Mouse (Mus musculus) hindbrain, embryonic 14.5 days (tissue): Measurements from ENCODE around the gene Ctr9. TPM values are rescaled to one million over a fixed set of nuclear protein-coding genes. Genes with fewer than 3 reads are reported as not detected.

Source experiments
- ATAC-seq: fragments of 200-750 bp; cut with Nextera tagmentation; 2 replicates; pipeline ENCODE4 v1.8.0; 2017; ENCODE audit warnings: moderate number of reproducible peaks, mild to moderate bottlenecking, moderate TSS enrichment, moderate library complexity; ENCODE audit not compliant: low FRiP score
- DNase-seq: peaks from one replicate; pipeline ENCODE4 v3.0.0-alpha.2; 2015; ENCODE audit warnings: low spot score
- H3K27ac ChIP-seq: fragments of 300-500 bp; sonication (generic); 2 replicates; pipeline ENCODE4 v1.5.1; 2014; ENCODE audit warnings: mild to moderate bottlenecking, moderate library complexity
- H3K27me3 ChIP-seq: fragments of 300-500 bp; sonication (generic); 2 replicates; pipeline ENCODE4 v1.6.1; 2014; ENCODE audit warnings: mild to moderate bottlenecking, low read length, mixed read lengths; ENCODE audit not compliant: control insufficient read depth, insufficient read depth
- H3K36me3 ChIP-seq: fragments of 300-500 bp; sonication (generic); replicated peaks from 2 replicates; pipeline ENCODE4 v1.6.1; 2014; ENCODE audit not compliant: control insufficient read depth, insufficient read depth
- H3K4me1 ChIP-seq: fragments of 300-500 bp; sonication (generic); replicated peaks from 2 replicates; pipeline ENCODE4 v1.6.1; 2014; ENCODE audit warnings: antibody characterized with exemption, low read length, mixed read lengths; ENCODE audit not compliant: control insufficient read depth, insufficient read depth
- H3K4me2 ChIP-seq: fragments of 300-500 bp; sonication (generic); replicated peaks from 2 replicates; pipeline ENCODE4 v1.6.1; 2014; ENCODE audit warnings: mild to moderate bottlenecking, moderate library complexity
- H3K4me3 ChIP-seq: fragments of 300-500 bp; sonication (generic); replicated peaks from 2 replicates; pipeline ENCODE4 v1.5.1; 2014; ENCODE audit warnings: mild to moderate bottlenecking, low read length
- H3K9ac ChIP-seq: fragments of 300-500 bp; sonication (generic); 2 replicates; pipeline ENCODE4 v1.6.1; 2014
- H3K9me3 ChIP-seq: fragments of 300-500 bp; sonication (generic); 2 replicates; pipeline ENCODE4 v1.6.1; 2016; ENCODE audit warnings: low read length; ENCODE audit not compliant: control insufficient read depth
- WGBS: fragments of 180-500 bp; shearing (Covaris S2); extraction: QIAGEN DNeasy Blood & Tissue Kit; methylation state at CpG from one replicate; pipeline ENCODE4 v1.1.7; 2014; 5-methylcytosine and 5-hydroxymethylcytosine counted together
- polyA plus RNA-seq: library from polyadenylated mRNA; unstranded; fragments of >200 nt; fragmentation: Nextera tagmentation; extraction: Ambion mirVana; gene quantifications from 2 replicates; pipeline ENCODE4 v1.2.1, GENCODE M21; 2014

Ctr9 gene
- polyA plus RNA-seq, 1 experiment from 2014 or later, result 75.0 TPM

GRCm38 (mm10) chr7:111068181-111068580 lies 39.4 kb downstream of the Ctr9 start:
- DNase-seq (no peak), ATAC-seq (no peak)
- H3K9me3 ChIP-seq, result peaks cover 10% of the 10 kb centered on the region
- 96% methylated on average over 3 of the region's 3 CpGs for WGBS
- no peak overlapping the region for H3K9ac ChIP-seq
- H3K27ac ChIP-seq, result no peak overlapping the region
- H3K4me3 ChIP-seq, result no peak overlapping the region
- peaks cover 58% of the 10 kb centered on the region for H3K36me3 ChIP-seq
- H3K4me2 ChIP-seq, result no peak overlapping the region
- H3K4me1 ChIP-seq, result no peaks in the 10 kb centered on the region
- H3K27me3 ChIP-seq, result no peaks in the 10 kb centered on the region

DNA sequence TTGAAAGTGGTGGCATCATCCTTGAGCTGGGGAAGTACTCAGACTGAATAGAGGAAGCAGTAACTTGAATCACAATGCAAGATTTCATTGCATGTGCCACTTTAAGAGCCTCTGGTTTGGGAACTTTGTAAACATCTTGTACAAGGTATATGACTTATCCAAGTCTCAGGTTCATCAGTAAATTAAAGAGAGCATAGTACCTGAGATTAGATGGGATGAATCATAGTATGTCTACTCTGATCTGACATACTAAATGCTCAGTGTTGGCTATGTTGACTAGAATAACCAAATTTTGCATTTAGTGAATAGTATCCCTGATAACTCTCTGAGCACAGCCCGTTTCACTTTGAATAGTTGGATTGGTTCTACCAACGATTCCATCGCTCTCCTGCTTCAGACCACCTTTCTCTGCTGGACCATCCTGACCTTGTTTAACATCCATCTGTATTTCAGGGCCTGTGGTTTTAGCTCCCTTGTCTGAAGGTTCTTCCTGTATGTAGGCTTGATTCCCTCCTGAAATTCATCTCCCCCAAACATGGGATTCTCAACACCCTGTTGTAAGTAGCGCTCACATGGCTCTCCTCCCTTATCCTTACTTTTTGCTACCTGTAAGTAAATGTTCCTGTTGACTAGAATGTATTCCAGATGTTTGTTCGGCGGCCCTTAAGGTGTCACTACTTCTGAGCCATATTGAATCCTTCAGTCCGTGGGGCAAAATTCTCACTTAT lies 40.9 kb downstream of the Ctr9 start:
- ATAC-seq (no peak), DNase-seq (no peak)
- no peak overlapping the region for H3K9ac ChIP-seq
- H3K4me1 ChIP-seq, result no peaks in the 10 kb centered on the region
- WGBS, result 94% methylated on average over 7 of the region's 7 CpGs
- H3K27ac ChIP-seq, result no peak overlapping the region
- H3K36me3 ChIP-seq, result peaks cover 72% of the 10 kb centered on the region
- no peaks in the 10 kb centered on the region for H3K27me3 ChIP-seq
- H3K4me2 ChIP-seq, result no peak overlapping the region
- H3K4me3 ChIP-seq, result no peak overlapping the region
- H3K9me3 ChIP-seq, result peaks cover 7% of the 10 kb centered on the region

DNA sequence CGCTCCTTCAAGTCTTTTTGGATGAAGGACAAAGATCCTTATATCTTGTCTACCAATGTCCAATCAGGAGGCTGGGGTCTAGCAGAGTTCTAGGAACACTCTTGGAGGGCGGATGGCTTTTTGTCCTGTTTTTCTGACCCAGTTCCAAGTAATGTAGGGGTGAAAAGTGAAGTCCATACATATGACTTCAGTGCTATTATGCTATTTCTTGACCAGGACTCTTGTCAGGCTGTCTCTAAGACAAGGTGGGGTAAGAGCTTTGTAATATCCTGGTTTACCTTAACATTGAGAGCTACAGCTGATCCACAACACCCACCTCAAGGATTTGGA lies 41.4 kb downstream of the Ctr9 start:
- ATAC-seq (no peak), DNase-seq (no peak)
- no peak overlapping the region for H3K9ac ChIP-seq
- peaks cover 7% of the 10 kb centered on the region for H3K9me3 ChIP-seq
- H3K4me3 ChIP-seq, result no peak overlapping the region
- H3K4me2 ChIP-seq, result no peak overlapping the region
- H3K36me3 ChIP-seq, result peaks cover 77% of the 10 kb centered on the region
- WGBS, result 98% methylated on average over 2 of the region's 2 CpGs
- H3K27me3 ChIP-seq, result no peaks in the 10 kb centered on the region
- no peaks in the 10 kb centered on the region for H3K4me1 ChIP-seq
- H3K27ac ChIP-seq, result no peak overlapping the region

GRCm38 (mm10) chr7:111072410-111072809 lies 43.7 kb downstream of the Ctr9 start:
- no peak overlapping the region for H3K9ac ChIP-seq
- H3K36me3 ChIP-seq, result peaks cover 98% of the 10 kb centered on the region
- no peaks in the 10 kb centered on the region for H3K4me1 ChIP-seq
- ATAC-seq, result no peak
- no peak overlapping the region for H3K4me3 ChIP-seq
- WGBS, result 92% methylated on average over 4 of the region's 4 CpGs
- H3K9me3 ChIP-seq, result peaks cover 7% of the 10 kb centered on the region
- H3K27ac ChIP-seq, result no peak overlapping the region
- no peak for DNase-seq
- H3K27me3 ChIP-seq, result no peaks in the 10 kb centered on the region
- H3K4me2 ChIP-seq, result no peak overlapping the region

GRCm38 (mm10) chr7:111075288-111075687 lies 46.5 kb downstream of the Ctr9 start:
- Histone ChIP-seq H3K27me3 (no peaks in the 10 kb centered on the region), H3K4me1 (peaks cover 13% of the 10 kb centered on the region), H3K9ac (no peak overlapping the region), H3K4me2 (no peak overlapping the region), H3K27ac (no peak overlapping the region), H3K9me3 (no peaks in the 10 kb centered on the region), H3K4me3 (no peak overlapping the region), H3K36me3 (peaks cover 98% of the 10 kb centered on the region)
- WGBS, result 97% methylated on average over 4 of the region's 4 CpGs
- ATAC-seq (no peak), DNase-seq (no peak)

- Histone ChIP-seq H3K9me3 (no peaks in the 10 kb centered on the region), H3K36me3 (peaks cover 82% of the 10 kb centered on the region), H3K27ac (no peak overlapping the region), H3K27me3 (no peaks in the 10 kb centered on the region), H3K4me2 (no peak overlapping the region), H3K4me1 (peaks cover 25% of the 10 kb centered on the region), H3K9ac (no peak overlapping the region), H3K4me3 (no peak overlapping the region)
- ATAC-seq (no peak), DNase-seq (no peak)
- 93% methylated on average over 4 of the region's 4 CpGs for WGBS
Observed at GRCm38 (mm10) chr7:111078271-111078670, 49.5 kb downstream of the Ctr9 start.

DNA sequence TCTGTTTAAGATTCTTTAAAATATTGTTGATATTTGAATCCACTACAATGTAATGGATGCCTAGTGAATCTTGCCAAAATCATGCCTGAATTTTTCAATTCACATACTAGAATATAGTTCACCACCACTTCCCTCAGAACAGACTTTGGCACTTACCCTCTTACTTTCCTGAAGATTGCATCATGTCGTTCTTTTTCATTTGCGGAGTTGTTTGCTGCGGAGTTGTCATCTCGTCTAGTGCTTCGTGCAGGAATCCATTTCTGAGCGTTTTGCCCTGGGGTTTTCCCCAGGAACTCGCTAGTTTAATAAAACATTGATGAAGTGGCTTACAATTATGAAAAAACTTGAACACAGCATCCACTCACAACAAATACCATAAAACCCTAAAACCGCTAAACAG lies 51.3 kb downstream of the Ctr9 start:
- no peaks in the 10 kb centered on the region for H3K9me3 ChIP-seq
- H3K4me1 ChIP-seq, result peaks cover 29% of the 10 kb centered on the region
- H3K36me3 ChIP-seq, result peaks cover 64% of the 10 kb centered on the region
- H3K9ac ChIP-seq, result 0 out of 2 replicates have a peak overlapping the region, but pooled peaks have one; percentile 100
- peak overlapping the region; percentile 89; the same call in 1 of the 2 replicates for H3K4me2 ChIP-seq
- H3K27me3 ChIP-seq, result no peaks in the 10 kb centered on the region
- H3K27ac ChIP-seq, result no peak overlapping the region
- no peak for DNase-seq
- ATAC-seq, result no peak
- peak overlapping the region; percentile 100; the same call in 1 of the 2 replicates for H3K4me3 ChIP-seq
- WGBS, result 81% methylated on average over 8 of the region's 8 CpGs

DNA sequence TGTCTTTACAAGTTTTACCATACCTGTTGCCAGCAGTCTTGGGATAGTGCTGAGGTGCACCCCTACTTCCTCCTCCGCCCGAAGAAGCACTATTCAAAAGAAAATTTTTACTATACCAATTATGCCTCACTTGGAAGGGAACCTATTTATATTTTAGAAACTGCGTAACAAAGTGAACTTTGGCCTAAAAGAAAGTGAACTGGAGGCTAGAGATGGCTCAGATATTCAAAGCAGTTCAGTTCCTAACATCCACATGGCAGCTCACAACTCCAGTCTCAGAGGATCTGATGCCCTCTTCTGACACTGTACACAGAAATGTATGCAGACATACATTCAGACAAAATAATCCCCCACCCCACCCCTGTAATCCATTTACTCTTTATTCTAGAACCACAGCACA lies 52.1 kb downstream of the Ctr9 start:
- H3K27ac ChIP-seq, result 0 out of 2 replicates have a peak overlapping the region, but pooled peaks have one; percentile 99
- peak overlapping the region; percentile 100 for H3K9ac ChIP-seq
- no peaks in the 10 kb centered on the region for H3K9me3 ChIP-seq
- no peaks in the 10 kb centered on the region for H3K27me3 ChIP-seq
- DNase-seq, result no peak
- H3K4me1 ChIP-seq, result peaks cover 29% of the 10 kb centered on the region
- no peak for ATAC-seq
- H3K4me3 ChIP-seq, result peak overlapping the region; percentile 100
- WGBS, result 89% methylated on average over 3 of the region's 3 CpGs
- peak overlapping the region; percentile 89 for H3K4me2 ChIP-seq
- H3K36me3 ChIP-seq, result peaks cover 57% of the 10 kb centered on the region

DNA sequence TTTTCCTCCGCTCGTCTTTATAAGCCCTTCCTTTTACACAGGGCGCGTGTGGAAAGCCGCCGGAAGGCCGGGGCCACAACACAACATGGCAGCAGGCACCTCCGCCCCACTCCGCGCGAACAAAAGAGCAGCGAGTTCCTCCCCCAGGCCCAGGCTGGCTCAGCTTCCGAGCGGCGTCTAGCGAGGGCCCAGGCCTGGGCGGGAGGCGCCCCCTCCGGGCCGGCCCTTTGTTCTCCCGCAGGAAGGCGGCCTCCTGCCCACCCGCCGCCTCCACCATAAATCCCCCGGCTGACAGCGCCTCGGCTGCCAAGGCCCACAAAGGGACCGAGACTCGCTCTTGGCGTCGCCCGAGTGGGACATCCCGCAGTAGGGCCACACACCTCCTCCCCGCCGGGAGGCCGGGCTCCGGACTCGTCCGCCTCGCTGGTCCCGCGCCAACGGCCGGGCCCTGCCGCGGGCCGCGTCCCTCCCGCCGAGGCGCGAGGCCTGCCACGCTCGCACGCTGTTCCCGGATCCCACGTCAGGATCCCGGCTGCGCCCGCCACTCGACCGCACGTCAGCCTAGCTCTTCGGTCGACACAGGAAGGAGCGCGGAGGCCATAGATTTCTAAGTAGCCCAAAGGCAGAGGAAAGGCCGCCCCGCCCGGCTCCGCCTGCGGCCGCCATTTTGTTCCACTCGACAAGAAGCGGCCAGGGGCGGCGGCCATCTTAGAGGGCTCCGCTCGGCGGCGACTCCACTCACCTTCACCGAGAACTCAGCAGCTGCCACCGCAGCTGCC lies 53.5 kb downstream of the Ctr9 start:
- peak overlapping the region; percentile 100 for H3K4me3 ChIP-seq
- peak; percentile 80 for DNase-seq
- under 1% methylated on average over 83 of the region's 83 CpGs for WGBS

More for the DNA sequence above, 53.5 kb downstream of the Ctr9 start:
- H3K27me3 ChIP-seq, result no peaks in the 10 kb centered on the region
- H3K4me2 ChIP-seq, result peak overlapping the region; percentile 89
- H3K4me1 ChIP-seq, result peaks cover 29% of the 10 kb centered on the region
- H3K9ac ChIP-seq, result peak overlapping the region; percentile 100
- H3K9me3 ChIP-seq, result no peaks in the 10 kb centered on the region
- ATAC-seq, result peak; percentile 78
- peaks cover 43% of the 10 kb centered on the region for H3K36me3 ChIP-seq
- peak overlapping the region; percentile 99 for H3K27ac ChIP-seq
